Mouse (Mus musculus) cortical plate, adult 2 months (tissue): ENCODE results near the gene Fam47e. TPM values are rescaled to one million over a fixed set of nuclear protein-coding genes. Genes with fewer than 3 reads are reported as not detected.
"Not testable (repeated sequence)": the region's sequence is repeated elsewhere in the genome, so short reads cannot be mapped to it uniquely, and the experiment has no call there.

Source experiments
- H3K27ac ChIP-seq: fragments of 200-500 bp; 2 replicates; pipeline ENCODE4 v1.5.1; 2012; ENCODE audit warnings: low read length, control low read depth, inconsistent platforms; ENCODE audit not compliant: insufficient read depth
- H3K4me1 ChIP-seq: fragments of 200-500 bp; 2 replicates; pipeline ENCODE4 v1.6.1; 2011; ENCODE audit warnings: low read length; ENCODE audit not compliant: control insufficient read depth, insufficient read depth
- H3K4me3 ChIP-seq: fragments of 200-500 bp; 2 replicates; pipeline ENCODE4 v1.5.1; 2011; ENCODE audit warnings: mild to moderate bottlenecking, low read length, control low read depth; ENCODE audit not compliant: insufficient read depth
- CTCF ChIP-seq: fragments of 200-500 bp; IDR thresholded peaks from 2 replicates; pipeline ENCODE4 v1.5.1; 2011; ENCODE audit warnings: mild to moderate bottlenecking, control low read depth, low read length; ENCODE audit not compliant: insufficient read depth; ENCODE audit errors: extremely low read depth
- POLR2A ChIP-seq: fragments of 200-500 bp; IDR thresholded peaks from 2 replicates; pipeline ENCODE4 v1.6.1; 2011; ENCODE audit warnings: mild to moderate bottlenecking, low read length, control low read depth; ENCODE audit not compliant: insufficient read depth; ENCODE audit errors: extremely low read depth
- polyA plus RNA-seq: library from polyadenylated mRNA; depleted of rRNA; stranded (reverse); fragments of >200 nt; gene quantifications from 2 replicates; pipeline ENCODE4 v1.2.3, GENCODE M21; 2012; rRNA removed

Gene Fam47e
- 0.53 and 0.84 TPM in 2 replicates for polyA plus RNA-seq

GRCm38 (mm10) chr5:92554891-92555511, at the start of gene Fam47e:
Fam47e (plus strand) TSS chr5:92555069.
- no peaks in the 10 kb centered on the region for H3K4me1 ChIP-seq
- TF ChIP-seq CTCF (no peak), POLR2A (no peak)
- H3K27ac ChIP-seq, result 0 out of 2 replicates have a peak within 1 kb of the TSS, but pooled peaks have one; percentile 13
- H3K4me3 ChIP-seq, result no peak within 1 kb of the TSS

DNA sequence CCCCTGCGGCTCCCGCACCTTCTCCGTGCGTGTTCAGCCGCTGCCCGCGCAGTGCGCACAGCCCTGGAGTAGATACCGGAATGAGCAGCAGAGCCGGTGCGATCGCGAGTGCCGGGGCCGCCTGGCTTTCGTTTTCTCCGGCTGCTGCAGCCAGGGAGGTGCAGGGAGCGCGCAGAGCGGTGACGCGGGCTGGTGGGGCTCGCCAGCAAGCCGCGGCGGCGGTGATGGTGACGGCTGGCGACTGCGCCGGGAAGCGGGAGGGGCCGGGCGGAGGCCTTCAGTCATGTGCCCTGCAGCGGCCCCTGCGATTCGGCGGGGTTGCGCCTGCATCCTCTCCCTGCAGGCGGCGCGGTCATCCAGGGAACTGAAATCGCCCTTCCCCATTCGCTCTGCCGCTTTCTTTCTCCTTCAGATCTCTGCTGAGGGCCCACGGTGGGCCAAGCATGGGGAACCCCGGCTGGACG, 49.4 kb upstream of the Fam47e start:
- peak overlapping the region; percentile 95 for H3K27ac ChIP-seq
- H3K4me3 ChIP-seq, result peak overlapping the region; percentile 90
- TF ChIP-seq CTCF (peak; percentile 43), POLR2A (peak; percentile 56)
- peaks cover 12% of the 10 kb centered on the region for H3K4me1 ChIP-seq

- peak overlapping the region; percentile 90 for H3K4me3 ChIP-seq
- peak overlapping the region; percentile 62; the same call in 1 of the 2 replicates for H3K27ac ChIP-seq
- peak; percentile 36; the same call in 1 of the 2 replicates for TF ChIP-seq CTCF
- no peak for TF ChIP-seq POLR2A
- peaks cover 12% of the 10 kb centered on the region; the same call in 1 of the 2 replicates for H3K4me1 ChIP-seq
Measured at GRCm38 (mm10) chr5:92506301-92506729, 48.6 kb upstream of the Fam47e start.

GRCm38 (mm10) chr5:92506733-92507132, 48.1 kb upstream of the Fam47e start, which contains the start of gene Scarb2:
Scarb2 (minus strand) TSS chr5:92506833.
- Histone ChIP-seq H3K27ac (peak within 1 kb of the TSS; percentile 62; the same call in 1 of the 2 replicates), H3K4me1 (peaks cover 12% of the 10 kb centered on the region; the same call in 1 of the 2 replicates), H3K4me3 (peak within 1 kb of the TSS; percentile 90)
- TF ChIP-seq CTCF (no peak), POLR2A (no peak)

DNA sequence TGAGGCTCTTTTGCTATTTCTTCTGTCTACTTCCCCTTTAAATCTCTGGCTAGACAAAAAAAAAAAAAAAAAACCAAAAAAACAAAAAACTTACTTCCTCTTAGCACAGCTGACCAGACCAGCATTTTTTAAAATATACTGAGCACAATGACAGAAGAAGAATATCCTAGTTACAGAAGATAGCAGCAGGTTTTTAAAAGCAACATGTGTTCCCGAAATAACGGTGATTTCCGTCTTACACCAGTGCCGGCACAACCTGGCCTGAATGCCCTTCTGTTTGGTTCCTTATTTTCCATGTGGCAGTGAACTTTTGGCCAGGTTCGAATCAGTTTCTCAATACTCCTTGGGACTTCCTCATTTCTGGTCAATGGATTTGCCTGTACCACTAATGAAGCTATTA, 46.0 kb upstream of the Fam47e start:
- H3K27ac ChIP-seq, result no peak overlapping the region
- no peak overlapping the region for H3K4me3 ChIP-seq
- no peak for TF ChIP-seq CTCF
- TF ChIP-seq POLR2A, result no peak
- peaks cover 7% of the 10 kb centered on the region; the same call in 1 of the 2 replicates for H3K4me1 ChIP-seq

- H3K27ac ChIP-seq, result no peak overlapping the region
- no peak for TF ChIP-seq POLR2A
- TF ChIP-seq CTCF, result no peak
Measured at GRCm38 (mm10) chr5:92511256-92511655, 43.6 kb upstream of the Fam47e start.

GRCm38 (mm10) chr5:92512066-92512465, 42.8 kb upstream of the Fam47e start:
- no peak for TF ChIP-seq CTCF
- TF ChIP-seq POLR2A, result no peak
- Histone ChIP-seq H3K27ac (no peak overlapping the region), H3K4me3 (no peak overlapping the region), H3K4me1 (no peaks in the 10 kb centered on the region)

More at GRCm38 (mm10) chr5:92511256-92511655, 43.6 kb upstream of the Fam47e start:
- Histone ChIP-seq H3K4me1 (peaks cover 3% of the 10 kb centered on the region; the same call in 1 of the 2 replicates), H3K4me3 (no peak overlapping the region)

- not testable (repeated sequence) for H3K27ac ChIP-seq, H3K4me3 ChIP-seq, H3K4me1 ChIP-seq
Measured at GRCm38 (mm10) chr5:92521131-92521530, 33.7 kb upstream of the Fam47e start.

DNA sequence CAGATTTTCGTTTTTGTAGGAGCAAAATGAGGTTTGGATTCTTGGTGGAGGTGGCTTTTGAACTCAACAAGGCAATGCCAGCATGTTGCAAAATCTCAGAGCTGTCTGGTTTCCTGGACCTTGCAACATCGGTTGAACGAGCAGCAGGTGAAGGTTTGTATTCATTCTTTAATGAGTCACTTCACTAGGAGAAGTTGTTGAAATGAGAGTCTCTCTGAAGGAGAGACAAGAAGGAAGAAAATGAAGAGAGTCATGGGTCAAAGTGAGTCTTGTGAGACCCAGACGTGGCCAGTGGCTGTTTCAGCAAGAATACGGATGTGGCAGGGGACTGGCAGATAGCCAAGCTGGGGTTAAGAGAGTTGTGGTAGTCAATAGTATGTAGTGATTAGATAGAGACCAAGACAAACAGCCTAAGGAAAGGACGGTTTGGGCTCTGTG, 30.0 kb upstream of the Fam47e start:
- Histone ChIP-seq H3K4me3 (no peak overlapping the region), H3K27ac (no peak overlapping the region), H3K4me1 (no peaks in the 10 kb centered on the region)
- TF ChIP-seq CTCF (no peak), POLR2A (no peak)

DNA sequence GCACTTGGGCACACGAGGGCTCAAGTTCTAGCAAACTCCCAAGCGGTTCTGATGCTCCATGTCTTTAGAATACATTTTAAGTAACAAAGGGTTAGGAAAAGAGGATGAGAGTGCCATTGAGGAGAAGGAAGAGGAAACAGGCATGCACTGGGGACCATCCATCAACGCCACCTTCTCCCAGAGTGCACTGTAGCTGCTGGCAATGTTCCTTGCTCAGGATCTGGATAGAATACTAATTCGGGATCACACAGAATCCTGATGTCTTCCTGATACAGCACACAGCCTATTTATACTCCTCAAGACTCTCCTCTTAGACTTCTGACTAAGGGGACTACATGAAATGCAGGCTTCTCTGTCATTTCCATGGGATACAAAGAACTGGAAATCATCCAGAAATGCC, 15.2 kb upstream of the Fam47e start:
- TF ChIP-seq POLR2A (no peak), CTCF (no peak)
- no peaks in the 10 kb centered on the region for H3K4me1 ChIP-seq
- no peak overlapping the region for H3K27ac ChIP-seq
- H3K4me3 ChIP-seq, result no peak overlapping the region
